Mouse (Mus musculus): ENCODE measurements around the gene Lrch3. TPM values are rescaled to one million over a fixed set of nuclear protein-coding genes. Genes with fewer than 3 reads are reported as not detected.

The Lrch3 gene
- polyA plus RNA-seq, 1 experiment from 2014 or later = 24.5 TPM

GRCm38 (mm10) chr16:32980227-32980626 lies 66.3 kb downstream of the Lrch3 start:
- no peak for DNase-seq (ENCODE audit: low read depth, low spot score)
- no peaks in the 10 kb centered on the region for H3K27me3 ChIP-seq
- TF ChIP-seq CTCF (IDR thresholded peaks at IDR 0.05) = no peak
- ATAC-seq = no peak
- CTCF ChIA-PET = no interaction called here
- POLR2A ChIA-PET = no interaction called here
- in situ Hi-C loops (cut with MboI; ENCODE audit: low pct_unique_long_range_greater_than_20kb) = no loop called here

- DNase-seq (ENCODE audit: low read depth, low spot score) (no peak), ATAC-seq (no peak)
- no peaks in the 10 kb centered on the region for H3K27me3 ChIP-seq
- TF ChIP-seq CTCF (IDR thresholded peaks at IDR 0.05) = no peak
- in situ Hi-C loops (cut with MboI; ENCODE audit: low pct_unique_long_range_greater_than_20kb) = no loop called here
- ChIA-PET POLR2A (no interaction called here), CTCF (no interaction called here)
Observed at GRCm38 (mm10) chr16:32981405-32981804, 67.5 kb downstream of the Lrch3 start.

GRCm38 (mm10) chr16:32984631-32985030 lies 70.7 kb downstream of the Lrch3 start:
- no peak for TF ChIP-seq CTCF (IDR thresholded peaks at IDR 0.05)
- no peaks in the 10 kb centered on the region for H3K27me3 ChIP-seq
- ChIA-PET POLR2A (no interaction called here), CTCF (no interaction called here)
- DNase-seq (ENCODE audit: low read depth, low spot score) (no peak), ATAC-seq (no peak)
- in situ Hi-C loops (cut with MboI; ENCODE audit: low pct_unique_long_range_greater_than_20kb) = no loop called here

- DNase-seq (ENCODE audit: low read depth, low spot score) = no peak
Observed at GRCm38 (mm10) chr16:32992158-32992557, 78.3 kb downstream of the Lrch3 start.

GRCm38 (mm10) chr16:33005216-33005615 lies 91.3 kb downstream of the Lrch3 start:
- ChIA-PET POLR2A (no interaction called here), CTCF (no interaction called here)
- no peaks in the 10 kb centered on the region for H3K27me3 ChIP-seq
- no peak for ATAC-seq
- in situ Hi-C loops (cut with MboI; ENCODE audit: low pct_unique_long_range_greater_than_20kb) = no loop called here
- TF ChIP-seq CTCF (IDR thresholded peaks at IDR 0.05) = no peak
- no peak for DNase-seq (ENCODE audit: low read depth, low spot score)

More at GRCm38 (mm10) chr16:32992158-32992557, 78.3 kb downstream of the Lrch3 start:
- ChIA-PET POLR2A (no interaction called here), CTCF (no interaction called here)
- ATAC-seq = no peak
- TF ChIP-seq CTCF (IDR thresholded peaks at IDR 0.05) = no peak
- in situ Hi-C loops (cut with MboI; ENCODE audit: low pct_unique_long_range_greater_than_20kb) = no loop called here
- no peaks in the 10 kb centered on the region for H3K27me3 ChIP-seq

GRCm38 (mm10) chr16:33006888-33007287 lies 93.0 kb downstream of the Lrch3 start:
- no peaks in the 10 kb centered on the region for H3K27me3 ChIP-seq
- CTCF ChIA-PET = interaction anchor here (1.5 to 1.7 kb wide), 2 partner anchors 17 to 35 kb away, joined by 3 to 10 read pairs; no protein-coding TSS in a partner anchor
- in situ Hi-C loops (cut with MboI; ENCODE audit: low pct_unique_long_range_greater_than_20kb) = no loop called here
- ATAC-seq (no peak), DNase-seq (ENCODE audit: low read depth, low spot score) (no peak)
- POLR2A ChIA-PET = no interaction called here
- TF ChIP-seq CTCF (IDR thresholded peaks at IDR 0.05) = no peak

- H3K27me3 ChIP-seq = no peaks in the 10 kb centered on the region
- in situ Hi-C loops (cut with MboI; ENCODE audit: low pct_unique_long_range_greater_than_20kb) = no loop called here
Observed at GRCm38 (mm10) chr16:33007436-33007835, 93.5 kb downstream of the Lrch3 start.

GRCm38 (mm10) chr16:33010166-33010565 lies 96.3 kb downstream of the Lrch3 start:
- ATAC-seq (no peak), DNase-seq (ENCODE audit: low read depth, low spot score) (no peak)
- no peak for TF ChIP-seq CTCF (IDR thresholded peaks at IDR 0.05)
- ChIA-PET POLR2A (no interaction called here), CTCF (interaction anchor here (4.0 kb wide), 1 partner anchor 14 kb away, joined by 15 read pairs; no protein-coding TSS in a partner anchor)
- in situ Hi-C loops (cut with MboI; ENCODE audit: low pct_unique_long_range_greater_than_20kb) = no loop called here
- no peaks in the 10 kb centered on the region for H3K27me3 ChIP-seq

More at GRCm38 (mm10) chr16:33007436-33007835, 93.5 kb downstream of the Lrch3 start:
- TF ChIP-seq CTCF (IDR thresholded peaks at IDR 0.05) = no peak
- ChIA-PET CTCF (interaction anchor here (1.5 to 1.7 kb wide), 2 partner anchors 17 to 36 kb away, joined by 3 to 10 read pairs; no protein-coding TSS in a partner anchor), POLR2A (no interaction called here)
- DNase-seq (ENCODE audit: low read depth, low spot score) (no peak), ATAC-seq (no peak)

- ChIA-PET POLR2A (no interaction called here), CTCF (no interaction called here)
- no peak for TF ChIP-seq CTCF (IDR thresholded peaks at IDR 0.05)
- DNase-seq (ENCODE audit: low read depth, low spot score) = no peak
- H3K27me3 ChIP-seq = no peaks in the 10 kb centered on the region
- no peak for ATAC-seq
- in situ Hi-C loops (cut with MboI; ENCODE audit: low pct_unique_long_range_greater_than_20kb) = no loop called here
Observed at GRCm38 (mm10) chr16:33013801-33014200, 99.9 kb downstream of the Lrch3 start.

- in situ Hi-C loops (cut with MboI; ENCODE audit: low pct_unique_long_range_greater_than_20kb) = no loop called here
- CTCF ChIA-PET = no interaction called here
- POLR2A ChIA-PET = no interaction called here
- TF ChIP-seq CTCF (IDR thresholded peaks at IDR 0.05) = no peak
- ATAC-seq (no peak), DNase-seq (ENCODE audit: low read depth, low spot score) (no peak)
- H3K27me3 ChIP-seq = no peaks in the 10 kb centered on the region
Observed at GRCm38 (mm10) chr16:33014921-33015320, 101.0 kb downstream of the Lrch3 start.

GRCm38 (mm10) chr16:33015396-33015907 lies 101.6 kb downstream of the Lrch3 start:
- H3K27me3 ChIP-seq = no peaks in the 10 kb centered on the region
- no peak for DNase-seq (ENCODE audit: low read depth, low spot score)
- CTCF ChIA-PET = no interaction called here
- ATAC-seq = no peak
- POLR2A ChIA-PET = no interaction called here
- TF ChIP-seq CTCF (IDR thresholded peaks at IDR 0.05) = no peak
- in situ Hi-C loops (cut with MboI; ENCODE audit: low pct_unique_long_range_greater_than_20kb) = no loop called here

- POLR2A ChIA-PET = no interaction called here
- TF ChIP-seq CTCF (IDR thresholded peaks at IDR 0.05) = no peak
- no peak for DNase-seq (ENCODE audit: low read depth, low spot score)
- in situ Hi-C loops (cut with MboI; ENCODE audit: low pct_unique_long_range_greater_than_20kb) = no loop called here
- no peaks in the 10 kb centered on the region for H3K27me3 ChIP-seq
- CTCF ChIA-PET = interaction anchor here (0.6 kb wide), 1 partner anchor 55 kb away, joined by 3 read pairs; no protein-coding TSS in a partner anchor
- no peak for ATAC-seq
Observed at GRCm38 (mm10) chr16:33015986-33016385, 102.1 kb downstream of the Lrch3 start.
